Mouse (Mus musculus): ENCODE data around the gene Trim13. TPM values are rescaled to one million over a fixed set of nuclear protein-coding genes. Genes with fewer than 3 reads are reported as not detected.
A peak's percentile ranks its signal among the peaks of the same experiment; 100 is the strongest.
"Not testable (repeated sequence)": the region's sequence is repeated elsewhere in the genome, so short reads cannot be mapped to it uniquely, and the experiment has no call there.

The Trim13 gene
- 53.3 and 56.9 TPM in 2 replicates for polyA plus RNA-seq (2015; fragmentation: Nextera tagmentation; extraction: Ambion mirVana)

DNA sequence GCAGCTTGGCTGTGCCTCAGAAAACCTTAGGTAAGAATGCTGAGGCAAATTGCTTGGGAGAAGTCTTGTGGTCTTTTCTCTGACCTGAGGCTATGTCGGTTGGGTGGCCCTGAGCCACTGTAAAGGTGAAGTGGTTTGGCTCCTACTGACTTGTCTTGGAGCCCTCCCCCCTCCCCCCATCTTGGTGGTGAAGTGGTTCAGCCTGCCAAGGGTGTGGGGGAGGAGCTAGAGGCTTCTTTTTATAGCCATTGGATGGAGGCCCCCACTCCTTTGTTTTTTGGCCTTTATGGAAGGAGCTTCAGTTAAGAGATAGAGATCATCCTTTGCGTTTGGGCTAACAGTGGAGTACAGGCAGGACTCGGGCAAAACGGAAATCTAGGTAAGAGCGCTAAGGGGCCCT, at the start of gene Trim13:
Trim13 (plus strand) TSS at position 280 of the 400 bp plus-strand sequence.
- Histone ChIP-seq H3K9ac (no peak within 1 kb of the TSS), H3K9me3 (replicated peaks) (no peaks in the 10 kb centered on the region), H3K27ac (no peak within 1 kb of the TSS), H3K4me3 (peak within 1 kb of the TSS; percentile 85), H3K4me1 (peaks cover 22% of the 10 kb centered on the region), H3K4me2 (peak within 1 kb of the TSS; percentile 71), H3K36me3 (ENCODE audit: poor library complexity, severe bottlenecking) (no peaks in the 10 kb centered on the region), H3K27me3 (no peaks in the 10 kb centered on the region)
- ATAC-seq = no peak
- 57% methylated on average over 5 of the region's 5 CpGs for WGBS

DNA sequence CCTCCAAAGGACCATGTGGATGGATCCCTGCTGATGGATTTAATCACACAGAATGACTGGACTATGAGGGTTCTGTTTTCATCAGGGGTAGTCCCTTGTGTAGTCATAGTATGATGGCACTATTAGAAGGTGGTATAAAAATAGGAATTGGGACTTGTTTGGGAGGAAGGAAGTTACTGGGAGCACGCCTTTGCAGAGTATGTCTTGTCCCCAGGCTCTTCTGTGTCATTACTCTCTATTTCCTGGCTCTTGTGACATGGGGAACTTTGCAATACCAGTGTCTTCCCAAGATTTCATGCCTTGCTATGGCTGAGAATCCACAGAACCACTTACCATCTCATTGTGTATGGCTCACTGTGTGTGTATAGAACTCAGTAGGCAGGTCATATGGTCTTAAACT, 49.4 kb upstream of the Trim13 start:
- 82% methylated on average over 1 of the region's 1 CpGs for WGBS

DNA sequence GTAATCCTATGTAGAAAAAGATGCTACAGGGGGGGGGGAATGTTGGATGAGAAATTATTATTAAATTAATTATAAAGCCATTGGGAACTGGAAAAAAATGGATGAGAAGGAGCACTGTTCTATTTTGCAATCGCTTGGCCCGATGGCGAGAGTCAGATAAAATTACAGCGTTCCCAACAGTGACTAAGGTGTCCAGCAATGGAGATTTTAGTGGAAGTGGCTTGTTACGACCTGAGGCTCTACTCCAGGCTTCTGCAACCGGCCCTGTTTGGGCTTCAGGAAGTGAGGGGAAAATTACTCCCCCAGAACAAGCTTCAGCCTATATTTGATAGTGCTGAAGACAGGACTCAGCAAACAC, 42.1 kb upstream of the Trim13 start:
- peak overlapping the region; percentile 76; the same call in 1 of the 2 replicates for H3K27ac ChIP-seq
- peak overlapping the region; percentile 91 for H3K4me2 ChIP-seq
- peaks cover 9% of the 10 kb centered on the region for H3K4me1 ChIP-seq
- peak overlapping the region; percentile 71 for H3K4me3 ChIP-seq
- 11% methylated on average over 6 of the region's 6 CpGs for WGBS
- peak overlapping the region; percentile 75 for H3K9ac ChIP-seq
- no peak for ATAC-seq
- no peaks in the 10 kb centered on the region for H3K36me3 ChIP-seq (ENCODE audit: poor library complexity, severe bottlenecking)
- 0 out of 2 replicates have a peak, but pooled peaks cover 3% of the 10 kb centered on the region for H3K27me3 ChIP-seq
- no peaks in the 10 kb centered on the region for H3K9me3 ChIP-seq (replicated peaks)

More for the DNA sequence above, 49.4 kb upstream of the Trim13 start:
- Histone ChIP-seq H3K27me3 (no peaks in the 10 kb centered on the region), H3K27ac (no peak overlapping the region), H3K4me2 (no peak overlapping the region), H3K36me3 (ENCODE audit: poor library complexity, severe bottlenecking) (peaks cover 17% of the 10 kb centered on the region; the same call in 1 of the 2 replicates), H3K4me3 (no peak overlapping the region), H3K9me3 (replicated peaks) (no peaks in the 10 kb centered on the region), H3K9ac (no peak overlapping the region), H3K4me1 (no peaks in the 10 kb centered on the region)
- ATAC-seq = no peak

DNA sequence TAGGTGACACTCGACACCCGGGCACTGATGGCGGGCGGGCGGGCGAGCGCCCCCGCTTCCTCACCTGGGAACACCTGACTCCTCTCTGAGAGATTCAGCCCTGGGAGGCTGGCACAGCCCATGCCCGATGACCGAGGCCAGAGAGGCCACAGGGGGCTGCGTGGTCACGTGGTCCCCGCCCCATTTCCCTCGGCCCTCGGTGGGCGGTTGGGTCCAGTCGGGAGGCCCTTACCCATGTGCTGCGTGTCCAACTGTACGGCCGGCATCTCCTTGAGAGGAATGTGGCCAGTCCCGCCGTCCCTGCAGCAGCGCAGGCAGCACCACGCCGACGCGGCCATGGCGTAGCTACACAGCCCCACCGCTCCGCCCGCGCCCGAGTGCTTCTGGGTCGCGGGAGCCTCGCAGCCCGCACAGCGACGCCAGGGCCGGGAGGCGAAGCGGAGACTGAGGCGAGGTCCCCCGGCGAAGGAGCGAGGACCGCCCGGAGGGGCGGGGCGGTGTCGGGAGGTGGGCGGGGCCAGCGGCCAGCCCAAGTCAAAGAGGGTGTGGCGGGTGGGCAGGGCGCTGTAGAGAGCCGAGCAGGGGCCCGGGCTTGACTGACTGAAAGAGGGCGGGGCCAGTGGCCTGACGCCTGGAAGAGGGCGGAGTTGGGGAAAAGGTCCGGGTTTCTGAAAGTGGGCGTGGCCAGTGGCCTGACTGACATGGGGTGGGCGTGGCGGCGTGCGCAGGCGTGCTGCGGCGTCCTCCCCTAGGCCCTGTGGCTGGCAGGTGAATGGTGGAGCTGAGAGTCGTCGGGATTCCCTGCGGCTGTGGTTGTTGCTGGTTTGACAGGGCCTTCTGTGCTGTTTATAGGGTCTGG, 41.5 kb upstream of the Trim13 start, which contains the start of gene Spryd7:
Spryd7 (minus strand) TSS at position 598 of the 859 bp plus-strand sequence.
- under 1% methylated on average over 72 of the region's 72 CpGs for whole genome bisulfite sequencing
- Histone ChIP-seq H3K9ac (peak within 1 kb of the TSS; percentile 75), H3K36me3 (ENCODE audit: poor library complexity, severe bottlenecking) (no peaks in the 10 kb centered on the region), H3K4me2 (peak within 1 kb of the TSS; percentile 91), H3K27ac (peak within 1 kb of the TSS; percentile 76), H3K9me3 (replicated peaks) (no peaks in the 10 kb centered on the region), H3K4me3 (peak within 1 kb of the TSS; percentile 71), H3K27me3 (0 out of 2 replicates have a peak, but pooled peaks cover 3% of the 10 kb centered on the region), H3K4me1 (peaks cover 9% of the 10 kb centered on the region)
- ATAC-seq = peak; percentile 98

DNA sequence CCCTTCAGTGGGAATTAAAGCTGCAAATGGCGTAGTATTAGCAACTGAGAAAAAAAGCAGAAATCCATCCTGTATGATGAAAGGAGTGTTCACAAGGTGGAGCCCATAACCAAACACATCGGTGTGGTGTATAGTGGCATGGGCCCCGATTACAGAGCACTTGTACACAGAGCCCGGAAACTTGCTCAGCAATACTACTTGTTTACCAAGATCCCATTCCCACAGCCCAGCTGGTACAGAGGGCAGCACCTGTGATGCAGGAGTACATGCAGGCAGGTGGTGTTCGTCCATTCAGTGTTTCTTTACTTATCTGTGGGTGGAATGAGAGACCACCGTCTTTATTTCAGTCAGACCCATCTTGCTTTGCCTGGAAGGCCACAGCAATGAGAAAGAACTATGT, 39.1 kb upstream of the Trim13 start:
- no peak overlapping the region for H3K9ac ChIP-seq
- no peaks in the 10 kb centered on the region for H3K36me3 ChIP-seq (ENCODE audit: poor library complexity, severe bottlenecking)
- 92% methylated on average over 6 of the region's 6 CpGs for WGBS
- H3K4me1 ChIP-seq = peaks cover 9% of the 10 kb centered on the region
- H3K27me3 ChIP-seq = 0 out of 2 replicates have a peak, but pooled peaks cover 3% of the 10 kb centered on the region
- no peaks in the 10 kb centered on the region for H3K9me3 ChIP-seq (replicated peaks)
- no peak overlapping the region for H3K4me2 ChIP-seq
- H3K27ac ChIP-seq = no peak overlapping the region
- H3K4me3 ChIP-seq = no peak overlapping the region
- ATAC-seq = no peak

DNA sequence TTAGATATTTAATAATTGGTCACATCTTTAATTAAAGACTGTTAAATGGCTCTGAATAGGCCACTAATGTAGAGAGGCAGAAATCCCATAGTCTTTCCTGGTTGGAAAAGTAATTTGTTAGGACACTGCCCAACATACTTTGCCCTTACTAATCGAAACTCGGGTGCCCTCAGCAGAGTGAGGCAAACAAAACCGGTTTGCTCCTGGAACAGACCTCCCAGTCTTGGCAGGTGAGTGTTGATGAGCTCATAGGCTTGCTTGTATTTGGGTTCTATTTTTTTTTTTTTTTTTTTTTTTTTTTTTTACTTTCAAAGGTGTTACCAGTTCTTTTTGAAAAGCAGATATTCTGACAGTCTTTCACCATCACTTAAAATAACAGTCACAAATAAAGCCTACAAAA, 38.2 kb upstream of the Trim13 start:
- Histone ChIP-seq H3K4me3 (no peak overlapping the region), H3K4me1 (peaks cover 9% of the 10 kb centered on the region), H3K9me3 (replicated peaks) (no peaks in the 10 kb centered on the region), H3K4me2 (no peak overlapping the region), H3K36me3 (ENCODE audit: poor library complexity, severe bottlenecking) (no peaks in the 10 kb centered on the region), H3K27me3 (0 out of 2 replicates have a peak, but pooled peaks cover 3% of the 10 kb centered on the region), H3K27ac (no peak overlapping the region), H3K9ac (no peak overlapping the region)
- ATAC-seq = no peak
- WGBS = 78% methylated on average over 3 of the region's 3 CpGs

DNA sequence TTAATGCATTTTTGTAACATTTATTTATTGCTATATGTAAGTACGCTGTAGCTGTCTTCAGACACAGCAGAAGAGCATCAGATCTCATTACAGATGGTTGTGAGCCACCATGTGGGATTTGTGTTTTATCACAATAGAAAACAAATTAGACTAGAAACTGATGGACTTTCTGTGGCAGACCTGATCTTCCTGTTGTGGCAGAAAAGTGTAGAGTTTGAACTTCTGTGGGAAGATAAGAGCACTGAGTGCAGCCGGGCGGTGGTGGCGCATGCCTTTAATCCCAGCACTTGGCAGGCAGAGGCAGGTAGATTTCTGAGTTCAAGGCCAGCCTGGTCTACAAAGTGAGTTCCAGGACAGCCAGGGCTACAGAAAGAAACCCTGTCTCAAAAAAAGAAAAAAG, 31.8 kb upstream of the Trim13 start:
- not testable (repeated sequence) for H3K4me1 ChIP-seq; H3K4me2 ChIP-seq; H3K36me3 ChIP-seq (ENCODE audit: poor library complexity, severe bottlenecking); H3K27ac ChIP-seq; ATAC-seq; H3K9me3 ChIP-seq (replicated peaks); H3K9ac ChIP-seq; H3K27me3 ChIP-seq; H3K4me3 ChIP-seq
- 95% methylated on average over 4 of the region's 4 CpGs for WGBS

DNA sequence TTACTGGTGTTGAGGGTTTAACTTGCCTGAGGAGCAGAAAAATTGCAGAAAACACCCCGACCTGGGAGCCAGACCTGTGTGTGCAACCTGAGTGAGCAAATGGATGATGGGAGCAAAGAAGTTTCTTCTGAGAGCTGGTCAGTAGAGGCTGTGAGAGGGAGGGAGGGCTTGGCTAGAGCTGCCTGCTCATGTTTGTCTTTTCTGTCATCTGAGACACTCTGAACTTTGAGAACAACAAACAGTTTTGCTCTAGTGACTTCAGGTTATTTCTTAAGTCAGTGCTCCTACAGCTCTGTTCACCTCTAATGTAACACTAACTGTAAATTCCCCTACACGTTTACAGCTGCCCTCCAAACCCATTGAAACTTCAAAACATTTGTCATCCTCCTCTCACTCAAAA, 28.7 kb upstream of the Trim13 start:
- WGBS = 71% methylated on average over 2 of the region's 2 CpGs

DNA sequence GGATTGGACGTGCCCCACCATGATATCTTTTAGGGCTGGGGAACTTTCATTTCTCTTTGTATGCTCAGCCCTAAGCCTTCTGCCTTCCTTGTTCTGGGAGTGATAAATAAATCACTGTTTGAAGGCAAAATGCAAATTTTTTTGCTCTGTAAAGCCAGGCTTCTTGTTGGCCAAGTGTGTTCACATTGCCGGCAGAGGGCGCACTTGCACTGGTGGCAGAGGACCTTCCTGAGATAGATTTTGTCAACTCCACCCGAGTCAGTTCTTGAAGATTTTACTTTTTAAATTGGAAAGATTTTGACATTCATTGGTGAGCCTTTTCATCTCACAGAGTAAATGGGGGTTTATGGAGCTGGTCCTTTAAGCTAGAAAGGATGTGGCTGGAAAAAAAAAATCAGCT, 26.7 kb upstream of the Trim13 start:
- Histone ChIP-seq H3K36me3 (ENCODE audit: poor library complexity, severe bottlenecking) (no peaks in the 10 kb centered on the region), H3K9me3 (replicated peaks) (no peaks in the 10 kb centered on the region), H3K4me2 (no peak overlapping the region), H3K4me3 (no peak overlapping the region), H3K27ac (no peak overlapping the region), H3K4me1 (no peaks in the 10 kb centered on the region), H3K27me3 (no peaks in the 10 kb centered on the region), H3K9ac (no peak overlapping the region)
- WGBS = 14% methylated on average over 4 of the region's 4 CpGs
- ATAC-seq = no peak

More for the DNA sequence above, 28.7 kb upstream of the Trim13 start:
- Histone ChIP-seq H3K4me1 (no peaks in the 10 kb centered on the region), H3K4me2 (no peak overlapping the region), H3K4me3 (no peak overlapping the region), H3K27me3 (no peaks in the 10 kb centered on the region), H3K9me3 (replicated peaks) (no peaks in the 10 kb centered on the region), H3K9ac (no peak overlapping the region), H3K36me3 (ENCODE audit: poor library complexity, severe bottlenecking) (no peaks in the 10 kb centered on the region), H3K27ac (no peak overlapping the region)
- ATAC-seq = no peak

DNA sequence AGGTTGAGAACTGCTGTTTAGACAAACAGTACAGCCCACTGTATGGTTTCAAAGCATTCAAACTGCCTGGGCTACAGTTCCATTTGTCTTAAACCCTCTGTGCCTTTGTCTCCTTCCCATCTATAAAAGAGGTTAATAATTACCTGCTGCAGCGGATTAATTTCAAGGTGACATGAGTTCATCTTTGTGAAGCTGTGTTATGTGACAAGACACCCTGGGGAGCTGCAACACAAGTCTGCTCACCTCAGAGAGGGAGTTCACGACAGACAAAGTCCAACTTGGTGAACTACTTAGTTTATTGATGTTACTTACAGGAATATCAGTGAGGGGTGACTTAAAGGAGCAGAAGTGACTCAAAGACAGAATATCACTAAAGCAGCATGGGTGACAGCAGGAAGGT, 25.9 kb upstream of the Trim13 start:
- Histone ChIP-seq H3K36me3 (ENCODE audit: poor library complexity, severe bottlenecking) (no peaks in the 10 kb centered on the region), H3K4me3 (no peak overlapping the region), H3K9me3 (replicated peaks) (no peaks in the 10 kb centered on the region), H3K9ac (no peak overlapping the region), H3K27ac (no peak overlapping the region), H3K4me1 (no peaks in the 10 kb centered on the region), H3K27me3 (no peaks in the 10 kb centered on the region), H3K4me2 (no peak overlapping the region)
- WGBS = 72% methylated on average over 2 of the region's 2 CpGs
- ATAC-seq = no peak

DNA sequence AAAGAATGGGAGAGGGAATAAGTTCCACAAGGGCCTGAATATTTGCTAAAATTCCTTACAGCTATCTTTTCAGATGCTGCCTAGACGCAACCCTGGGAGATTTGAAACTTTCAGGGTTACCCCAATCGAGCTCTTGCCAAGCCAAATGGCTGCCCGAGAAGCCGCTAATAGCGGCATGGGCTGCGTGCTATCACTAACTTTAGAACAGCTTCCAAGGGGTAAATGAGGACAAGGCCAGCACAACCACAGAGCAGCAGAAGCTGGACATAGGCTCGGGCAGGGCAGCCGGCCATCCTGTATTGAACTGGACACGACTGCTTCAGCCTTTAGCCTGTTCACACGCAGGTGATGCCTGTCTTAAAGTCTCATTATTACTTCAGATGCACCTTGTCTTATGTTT, 23.0 kb upstream of the Trim13 start:
- 90% methylated on average over 10 of the region's 10 CpGs for WGBS
- Histone ChIP-seq H3K27me3 (no peaks in the 10 kb centered on the region), H3K9me3 (replicated peaks) (no peaks in the 10 kb centered on the region), H3K4me1 (no peaks in the 10 kb centered on the region), H3K4me3 (no peak overlapping the region), H3K27ac (no peak overlapping the region), H3K36me3 (ENCODE audit: poor library complexity, severe bottlenecking) (no peaks in the 10 kb centered on the region), H3K4me2 (no peak overlapping the region), H3K9ac (no peak overlapping the region)
- ATAC-seq = no peak

DNA sequence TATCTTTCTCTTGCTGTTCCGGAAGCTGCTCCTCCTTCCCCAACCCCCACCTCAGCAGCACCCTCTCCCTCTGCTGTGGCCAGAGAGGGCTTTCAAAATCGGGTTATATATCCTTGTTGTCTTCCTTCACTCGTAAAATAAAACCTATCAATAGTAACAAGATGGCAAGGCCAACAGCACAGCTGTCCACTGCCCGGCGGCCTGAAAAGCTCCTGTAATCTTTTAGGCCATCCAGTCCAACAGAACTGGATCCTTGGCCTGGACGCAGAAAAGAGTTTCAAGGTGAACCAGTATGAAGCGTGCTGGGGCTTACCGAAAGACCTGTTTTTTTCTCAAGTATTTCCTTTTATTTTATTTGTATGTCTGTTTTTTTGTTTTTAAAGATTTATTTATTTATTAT, 22.1 kb upstream of the Trim13 start:
- H3K27me3 ChIP-seq = no peaks in the 10 kb centered on the region
- H3K4me3 ChIP-seq = no peak overlapping the region
- no peaks in the 10 kb centered on the region for H3K36me3 ChIP-seq (ENCODE audit: poor library complexity, severe bottlenecking)
- no peaks in the 10 kb centered on the region for H3K4me1 ChIP-seq
- no peak for ATAC-seq
- WGBS = 89% methylated on average over 8 of the region's 8 CpGs
- H3K27ac ChIP-seq = no peak overlapping the region
- no peak overlapping the region for H3K9ac ChIP-seq
- H3K4me2 ChIP-seq = no peak overlapping the region
- no peaks in the 10 kb centered on the region for H3K9me3 ChIP-seq (replicated peaks)
